Mouse (Mus musculus) stomach, embryonic 14.5 days (tissue): ENCODE measurements around the gene Rbck1. TPM values are rescaled to one million over a fixed set of nuclear protein-coding genes. Genes with fewer than 3 reads are reported as not detected.
"Not testable (repeated sequence)": the region's sequence is repeated elsewhere in the genome, so short reads cannot be mapped to it uniquely, and the experiment has no call there.

Experiments used
- ATAC-seq: fragments of 200-750 bp; cut with Nextera tagmentation; 2 replicates; pipeline ENCODE4 v1.8.0; 2017; ENCODE audit warnings: low read depth, moderate TSS enrichment; ENCODE audit not compliant: insufficient number of reproducible peaks, insufficient read depth, low FRiP score
- H3K27ac ChIP-seq: fragments of 300-500 bp; sonication (generic); 2 replicates; pipeline ENCODE4 v1.5.1; 2014; ENCODE audit warnings: mild to moderate bottlenecking, low read length, moderate library complexity, mixed read lengths
- H3K27me3 ChIP-seq: fragments of 300-500 bp; sonication (generic); 2 replicates; pipeline ENCODE4 v1.6.1; 2014; ENCODE audit warnings: low read length, control low read depth, mixed read lengths; ENCODE audit not compliant: control insufficient read depth, insufficient read depth
- H3K36me3 ChIP-seq: fragments of 300-500 bp; sonication (generic); 2 replicates; pipeline ENCODE4 v1.6.1; 2014; ENCODE audit warnings: mild to moderate bottlenecking, control low read depth, low read length, moderate library complexity, mixed read lengths; ENCODE audit not compliant: control insufficient read depth, insufficient read depth
- H3K4me1 ChIP-seq: fragments of 300-500 bp; sonication (generic); 2 replicates; pipeline ENCODE4 v1.6.1; 2014; ENCODE audit warnings: low read length, control low read depth, mixed read lengths; ENCODE audit not compliant: control insufficient read depth, insufficient read depth
- H3K4me2 ChIP-seq: fragments of 300-500 bp; sonication (generic); replicated peaks from 2 replicates; pipeline ENCODE4 v1.6.1; 2014; ENCODE audit warnings: low read depth, low read length, control low read depth
- H3K4me3 ChIP-seq: fragments of 300-500 bp; sonication (generic); 2 replicates; pipeline ENCODE4 v1.5.1; 2014; ENCODE audit warnings: low read depth, low read length, control low read depth
- H3K9ac ChIP-seq: fragments of 300-500 bp; sonication (generic); replicated peaks from 2 replicates; pipeline ENCODE4 v1.6.1; 2014; ENCODE audit warnings: low read depth, mild to moderate bottlenecking, control low read depth, low read length, moderate library complexity, mixed read lengths
- H3K9me3 ChIP-seq: fragments of 300-500 bp; sonication (generic); 2 replicates; pipeline ENCODE4 v1.6.1; 2016; ENCODE audit warnings: low read depth, low read length, control low read depth; ENCODE audit not compliant: control insufficient read depth
- WGBS: fragments of 180-500 bp; shearing (Covaris S2); extraction: QIAGEN DNeasy Blood & Tissue Kit; methylation state at CpG from one replicate; pipeline ENCODE4 v1.1.7; 2014; 5-methylcytosine and 5-hydroxymethylcytosine counted together
- polyA plus RNA-seq: library from polyadenylated mRNA; unstranded; fragments of >200 nt; fragmentation: Nextera tagmentation; extraction: Ambion mirVana; gene quantifications from 2 replicates; pipeline ENCODE4 v1.2.1, GENCODE M21; 2014

Gene Rbck1
- polyA plus RNA-seq, 1 experiment from 2014 or later: 81.9 TPM

- Histone ChIP-seq H3K9me3 (no peaks in the 10 kb centered on the region), H3K27ac (no peak overlapping the region), H3K4me2 (peak overlapping the region; percentile 13; the same call in 1 of the 2 replicates), H3K27me3 (no peaks in the 10 kb centered on the region), H3K9ac (no peak overlapping the region), H3K36me3 (no peaks in the 10 kb centered on the region), H3K4me3 (no peak overlapping the region), H3K4me1 (peaks cover 4% of the 10 kb centered on the region; the same call in 1 of the 2 replicates)
- ATAC-seq: peak; percentile 55
- WGBS: 11% methylated on average over 17 of the region's 17 CpGs
These were observed 31.0 kb upstream of the Rbck1 start for GRCm38 (mm10) chr2:152363245-152364147.

GRCm38 (mm10) chr2:152361193-152361592, 28.7 kb upstream of the Rbck1 start:
- Histone ChIP-seq H3K36me3 (no peaks in the 10 kb centered on the region), H3K27me3 (no peaks in the 10 kb centered on the region), H3K27ac (no peak overlapping the region), H3K9me3 (no peaks in the 10 kb centered on the region), H3K9ac (no peak overlapping the region), H3K4me2 (no peak overlapping the region), H3K4me3 (no peak overlapping the region), H3K4me1 (peaks cover 4% of the 10 kb centered on the region; the same call in 1 of the 2 replicates)
- 88% methylated on average over 8 of the region's 8 CpGs for WGBS
- no peak for ATAC-seq

- H3K9me3 ChIP-seq: no peaks in the 10 kb centered on the region
- 0 out of 2 replicates have a peak, but pooled peaks have one; percentile 56 for ATAC-seq
- no peaks in the 10 kb centered on the region for H3K27me3 ChIP-seq
- no peak overlapping the region for H3K4me2 ChIP-seq
- 41% methylated on average over 7 of the region's 7 CpGs for WGBS
- no peak overlapping the region for H3K4me3 ChIP-seq
- no peaks in the 10 kb centered on the region for H3K36me3 ChIP-seq
- peaks cover 4% of the 10 kb centered on the region; the same call in 1 of the 2 replicates for H3K4me1 ChIP-seq
- H3K27ac ChIP-seq: no peak overlapping the region
- no peak overlapping the region for H3K9ac ChIP-seq
These were observed 27.9 kb upstream of the Rbck1 start for GRCm38 (mm10) chr2:152360271-152360775.

DNA sequence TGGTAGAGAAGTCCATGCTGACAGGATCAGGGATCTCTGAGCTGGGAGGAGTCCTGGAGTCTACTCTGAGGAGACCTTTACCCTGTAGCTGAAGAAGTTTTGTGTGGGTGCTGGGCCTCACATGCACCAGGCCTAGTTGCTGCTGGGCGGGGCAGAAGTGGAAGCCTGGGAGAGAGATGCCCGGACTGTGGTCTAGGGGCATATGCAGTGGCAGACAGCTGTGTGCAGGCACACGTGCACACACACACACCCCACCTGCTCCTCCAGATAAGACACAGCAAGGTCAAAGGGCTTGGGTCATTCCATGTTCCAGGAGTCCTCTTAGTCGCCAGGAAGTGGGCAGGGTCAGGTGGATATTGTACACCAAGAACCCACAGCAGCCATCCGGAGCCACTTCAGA, 27.2 kb upstream of the Rbck1 start:
- Histone ChIP-seq H3K4me2 (no peak overlapping the region), H3K9me3 (no peaks in the 10 kb centered on the region), H3K4me3 (no peak overlapping the region), H3K9ac (no peak overlapping the region), H3K27me3 (no peaks in the 10 kb centered on the region), H3K27ac (0 out of 2 replicates have a peak overlapping the region, but pooled peaks have one; percentile 10), H3K4me1 (peaks cover 4% of the 10 kb centered on the region; the same call in 1 of the 2 replicates), H3K36me3 (no peaks in the 10 kb centered on the region)
- WGBS: 53% methylated on average over 5 of the region's 5 CpGs
- ATAC-seq: no peak

DNA sequence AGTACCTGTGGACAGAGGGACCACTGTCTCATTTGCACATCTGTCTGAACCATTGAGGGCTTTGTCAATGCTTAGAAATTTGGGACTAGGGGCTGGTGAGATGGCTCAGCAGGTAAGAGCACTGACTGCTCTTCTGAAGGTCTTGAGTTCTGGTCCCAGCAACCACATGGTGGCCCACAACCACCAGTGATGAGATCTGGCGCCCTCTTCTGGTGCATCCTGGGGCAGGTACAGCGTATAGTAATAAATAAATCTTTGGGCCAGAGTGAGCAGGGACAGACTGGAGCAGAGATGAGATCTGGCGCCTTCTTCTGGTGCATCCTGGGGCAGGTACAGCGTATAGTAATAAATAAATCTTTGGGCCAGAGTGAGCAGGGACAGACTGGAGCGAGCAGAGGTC, 26.5 kb upstream of the Rbck1 start:
- H3K9me3 ChIP-seq, H3K9ac ChIP-seq, H3K36me3 ChIP-seq, H3K4me1 ChIP-seq, H3K4me3 ChIP-seq, H3K27ac ChIP-seq, H3K27me3 ChIP-seq, ATAC-seq, H3K4me2 ChIP-seq: not testable (repeated sequence)
- WGBS: 77% methylated on average over 5 of the region's 5 CpGs

DNA sequence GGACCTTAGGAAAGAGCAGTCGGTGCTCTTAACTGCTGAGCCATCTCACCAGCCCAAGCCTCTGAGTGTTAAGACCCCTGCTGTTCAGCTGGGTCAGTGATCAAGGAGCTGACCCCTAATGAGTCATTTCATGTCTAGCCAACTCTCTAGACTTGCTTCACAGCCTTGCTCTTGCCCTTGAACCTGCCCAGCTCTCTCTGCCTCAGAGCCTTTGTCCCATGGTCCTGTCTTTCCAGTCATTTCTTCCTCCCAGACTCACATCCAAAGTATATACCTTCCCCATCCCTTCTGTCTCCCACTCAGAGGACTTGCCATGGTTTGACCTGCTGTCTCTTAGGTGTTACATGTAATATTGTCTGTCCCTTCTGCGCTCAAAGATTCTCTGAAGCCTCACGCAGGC, 24.8 kb upstream of the Rbck1 start:
- no peaks in the 10 kb centered on the region for H3K36me3 ChIP-seq
- 81% methylated on average over 3 of the region's 3 CpGs for WGBS
- no peak for ATAC-seq

GRCm38 (mm10) chr2:152349842-152350540, 17.5 kb upstream of the Rbck1 start:
- ATAC-seq: peak; percentile 56; the same call in 1 of the 2 replicates
- Histone ChIP-seq H3K9me3 (no peaks in the 10 kb centered on the region), H3K27me3 (no peaks in the 10 kb centered on the region), H3K9ac (no peak overlapping the region), H3K36me3 (no peaks in the 10 kb centered on the region), H3K27ac (no peak overlapping the region), H3K4me1 (no peaks in the 10 kb centered on the region), H3K4me2 (no peak overlapping the region), H3K4me3 (no peak overlapping the region)
- WGBS: 86% methylated on average over 8 of the region's 8 CpGs

More for the DNA sequence above, 24.8 kb upstream of the Rbck1 start:
- Histone ChIP-seq H3K9me3 (no peaks in the 10 kb centered on the region), H3K27me3 (no peaks in the 10 kb centered on the region), H3K4me3 (no peak overlapping the region), H3K4me2 (no peak overlapping the region), H3K27ac (no peak overlapping the region), H3K4me1 (no peaks in the 10 kb centered on the region), H3K9ac (no peak overlapping the region)

GRCm38 (mm10) chr2:152349205-152349604, 16.8 kb upstream of the Rbck1 start:
- Histone ChIP-seq H3K4me3 (no peak overlapping the region), H3K4me2 (no peak overlapping the region), H3K9me3 (no peaks in the 10 kb centered on the region), H3K27me3 (no peaks in the 10 kb centered on the region), H3K4me1 (0 out of 2 replicates have a peak, but pooled peaks cover 3% of the 10 kb centered on the region), H3K27ac (no peak overlapping the region), H3K36me3 (no peaks in the 10 kb centered on the region), H3K9ac (no peak overlapping the region)
- ATAC-seq: no peak
- 74% methylated on average over 6 of the region's 6 CpGs for WGBS
